Mouse (Mus musculus) G1E (cell line): ENCODE results near the gene Ccnjl.

Experiments
- CTCF ChIP-seq: IDR thresholded peaks from 2 replicates; pipeline ENCODE4 v1.5.1; 2012; ENCODE audit warnings: low read depth, low read length, inconsistent platforms, mixed read lengths
- GATA1 ChIP-seq: IDR thresholded peaks from 2 replicates; pipeline ENCODE4 v1.6.1; 2012; ENCODE audit warnings: borderline replicate concordance, low read length, inconsistent platforms, mixed read lengths
- GATA2 ChIP-seq: IDR thresholded peaks from 2 replicates; pipeline ENCODE4 v1.6.1; 2012; ENCODE audit warnings: low read depth, low read length, inconsistent platforms, borderline replicate concordance
- POLR2AphosphoS5 ChIP-seq: IDR thresholded peaks from 2 replicates; pipeline ENCODE4 v1.6.1; 2012; ENCODE audit warnings: low read depth, low read length, inconsistent platforms; ENCODE audit not compliant: insufficient replicate concordance
- TAL1 ChIP-seq: conservative IDR thresholded peaks from 2 replicates; pipeline ENCODE4 v1.6.1; 2012; ENCODE audit warnings: low read depth, low read length, inconsistent platforms, mixed read lengths

GRCm38 (mm10) chr11:43563654-43564244 lies 35.2 kb downstream of the Ccnjl start:
- TF ChIP-seq CTCF (no peak), TAL1 (no peak), POLR2AphosphoS5 (no peak), GATA1 (no peak), GATA2 (no peak)
